Comparison of ENCODE assay signal across 9 mouse cellular contexts in the genomic region with DNA sequence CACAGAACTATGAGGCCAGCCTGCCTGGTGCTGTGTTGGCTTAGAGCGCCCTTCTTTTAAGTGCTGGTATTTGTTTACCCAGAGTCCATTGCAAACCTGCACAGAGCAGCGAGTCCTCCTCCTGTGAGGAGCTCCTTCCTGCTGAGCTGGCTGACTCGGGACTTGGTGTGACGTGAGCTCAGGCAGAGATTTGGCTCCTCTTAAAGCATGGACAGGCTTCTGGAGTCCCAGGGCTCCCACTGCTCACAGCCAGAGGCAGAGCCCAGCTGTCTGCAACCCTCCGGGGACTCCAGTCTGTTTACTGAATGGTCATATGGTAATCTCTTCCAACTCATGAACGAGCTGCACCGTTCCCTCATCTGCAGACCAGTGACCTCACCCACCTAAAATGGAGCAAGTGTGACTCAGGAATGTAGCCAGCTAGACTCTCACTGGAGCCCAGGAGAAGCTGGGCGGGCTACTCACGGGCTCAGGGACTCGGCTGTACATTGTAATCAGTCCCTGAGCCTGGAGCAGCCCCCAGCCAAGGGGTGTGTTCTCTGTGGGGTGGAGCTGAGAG.
DNase-seq lines count a peak whose midpoint lies in the region; ATAC-seq and TF ChIP-seq lines count a peak whose summit lies in the region.
"Had no signal": no experiment of that assay in that cellular context is flagged by ENCODE, and none has a peak within 500 bp of the region (broad histone marks: within the 10 kb centered on the region; RNA-seq: fewer than 3 reads in every experiment).

No protein-coding gene starts in this region.

- peak overlapping the region; percentile 1; the same call in 1 of the 2 replicates for H3K4me3 ChIP-seq in heart, adult 2 months
- H3K4me3 ChIP-seq in lung, adult 2 months (replicated peaks; ENCODE audit: extremely low read depth, low read depth, low read length): peak overlapping the region; percentile 5
- H3K4me3 ChIP-seq: erythroblast, embryonic 14.5 days had no signal

- no peaks in the 10 kb centered on the region for H3K79me2 ChIP-seq in heart, adult 2 months (replicated peaks; ENCODE audit: control insufficient read depth, insufficient read depth, low read length)

- H3K9ac ChIP-seq in heart, adult 2 months (ENCODE audit: low read depth, low read length): no peak overlapping the region; the same call in 1 of the 2 replicates

- peak; percentile 69; the same call in 1 of the 2 replicates for TF ChIP-seq POLR2A in heart, adult 2 months (IDR thresholded peaks at IDR 0.05; ENCODE audit: insufficient read depth, low read depth, low read length)
- TF ChIP-seq POLR2A in lung, adult 2 months (IDR thresholded peaks at IDR 0.05; ENCODE audit: borderline replicate concordance, extremely low read depth, low read depth, low read length): no peak

- intact Hi-C loops in heart, adult 2 months (cut with DNase I): loop anchor here (10.0 kb wide), 1 partner anchor 140 kb away; no protein-coding TSS in a partner anchor

- peaks cover 9% of the 10 kb centered on the region for H3K4me1 ChIP-seq in heart, adult 2 months (ENCODE audit: control insufficient read depth, insufficient read depth, low read length)
- H3K4me1 ChIP-seq in lung, adult 2 months (ENCODE audit: control insufficient read depth, insufficient read depth, low read length): peaks cover 2% of the 10 kb centered on the region; the same call in 1 of the 2 replicates

- peak; percentile 10 for DNase-seq in CD4-positive, CD25-positive, alpha-beta regulatory T cell, adult 2 months (ENCODE audit: low read depth, low spot score)
- peak; percentile 36 for DNase-seq in embryo, embryonic 10.5 days (ENCODE audit: low spot score)
- peak; percentile 77 to 87 for DNase-seq in heart, adult 2 months
- DNase-seq in kidney, adult 11 months: peak; percentile 14
- peak; percentile 47 for DNase-seq in lung, adult 2 months
- peak; percentile 24 for DNase-seq in ovary, postnatal 14 days (ENCODE audit: low spot score)
- no peak for DNase-seq in thymus, postnatal 25 days

- 6% methylated on average over 10 of the region's 10 CpGs for WGBS in heart, adult 2 months
- 19% methylated on average over 10 of the region's 10 CpGs for WGBS in lung, adult 2 months

- H3K27ac ChIP-seq in heart, adult 2 months: peak overlapping the region; percentile 80

- no peak for ATAC-seq in CD4-positive, CD25-positive, alpha-beta regulatory T cell, adult 4 months

- H3K36me3 ChIP-seq in heart, adult 2 months (ENCODE audit: control insufficient read depth, insufficient read depth, low read length): no peaks in the 10 kb centered on the region

- no peaks in the 10 kb centered on the region for H3K27me3 ChIP-seq in heart, adult 2 months (ENCODE audit: control insufficient read depth, insufficient read depth, low read length)

- peak; percentile 79 for TF ChIP-seq EP300 in heart, adult 2 months (IDR thresholded peaks at IDR 0.05; ENCODE audit: insufficient read depth, low read depth, low read length)

- TF ChIP-seq CTCF in heart, adult 2 months (IDR thresholded peaks at IDR 0.05): no peak
- TF ChIP-seq CTCF in lung, adult 2 months (IDR thresholded peaks at IDR 0.05; ENCODE audit: insufficient read depth, low read length): no peak
